Mouse (Mus musculus): ENCODE data around the gene Zg16. TPM values are rescaled to one million over a fixed set of nuclear protein-coding genes. Genes with fewer than 3 reads are reported as not detected.
"Not testable (repeated sequence)": the region's sequence is repeated elsewhere in the genome, so short reads cannot be mapped to it uniquely, and the experiment has no call there.

Gene Zg16
- polyA plus RNA-seq (2016; fragmentation: Nextera tagmentation; extraction: Ambion mirVana): not detected in 2 replicates

GRCm38 (mm10) chr7:127087278-127088010 lies at the start of gene Zg16:
Gene Zg16, minus strand, starts transcription at chr7:127087328.
- H3K9me3 ChIP-seq (replicated peaks); H3K27me3 ChIP-seq (replicated peaks); H3K4me3 ChIP-seq; H3K36me3 ChIP-seq; ATAC-seq; H3K9ac ChIP-seq: not testable (repeated sequence)
- peak within 1 kb of the TSS; percentile 80 for H3K27ac ChIP-seq
- peaks cover 90% of the 10 kb centered on the region for H3K4me1 ChIP-seq
- 58% methylated on average over 6 of the region's 6 CpGs for WGBS (ENCODE audit: insufficient replicate concordance)
- H3K4me2 ChIP-seq: 0 out of 2 replicates have a peak within 1 kb of the TSS, but pooled peaks have one; percentile 16

- Histone ChIP-seq H3K36me3 (peaks cover 8% of the 10 kb centered on the region; the same call in 1 of the 2 replicates), H3K27me3 (replicated peaks) (no peaks in the 10 kb centered on the region), H3K4me2 (peak overlapping the region; percentile 65), H3K9ac (peak overlapping the region; percentile 62), H3K4me3 (peak overlapping the region; percentile 48), H3K27ac (peak overlapping the region; percentile 85), H3K9me3 (replicated peaks) (no peaks in the 10 kb centered on the region), H3K4me1 (peaks cover 76% of the 10 kb centered on the region)
- WGBS (ENCODE audit: insufficient replicate concordance): 68% methylated on average over 22 of the region's 22 CpGs
- no peak for ATAC-seq
These were observed 49.3 kb upstream of the Zg16 start for GRCm38 (mm10) chr7:127136181-127137071.

GRCm38 (mm10) chr7:127134821-127135447 lies 47.8 kb upstream of the Zg16 start:
- Histone ChIP-seq H3K9me3 (replicated peaks) (no peaks in the 10 kb centered on the region), H3K4me2 (peak overlapping the region; percentile 65), H3K36me3 (peaks cover 8% of the 10 kb centered on the region; the same call in 1 of the 2 replicates), H3K4me1 (peaks cover 64% of the 10 kb centered on the region), H3K27me3 (replicated peaks) (no peaks in the 10 kb centered on the region), H3K9ac (0 out of 2 replicates have a peak overlapping the region, but pooled peaks have one; percentile 20), H3K4me3 (peak overlapping the region; percentile 48), H3K27ac (peak overlapping the region; percentile 34)
- WGBS (ENCODE audit: insufficient replicate concordance): 53% methylated on average over 11 of the region's 11 CpGs
- ATAC-seq: no peak

- no peak overlapping the region for H3K4me2 ChIP-seq
- H3K9ac ChIP-seq: no peak overlapping the region
- no peaks in the 10 kb centered on the region for H3K27me3 ChIP-seq (replicated peaks)
- ATAC-seq: no peak
- H3K27ac ChIP-seq: no peak overlapping the region
- no peak overlapping the region for H3K4me3 ChIP-seq
- H3K9me3 ChIP-seq (replicated peaks): no peaks in the 10 kb centered on the region
- peaks cover 59% of the 10 kb centered on the region for H3K4me1 ChIP-seq
- 80% methylated on average over 5 of the region's 5 CpGs for WGBS (ENCODE audit: insufficient replicate concordance)
- H3K36me3 ChIP-seq: peaks cover 8% of the 10 kb centered on the region; the same call in 1 of the 2 replicates
These were observed 46.0 kb upstream of the Zg16 start for GRCm38 (mm10) chr7:127133125-127133524.

- H3K27ac ChIP-seq: peak overlapping the region; percentile 49; the same call in 1 of the 2 replicates
- peaks cover 2% of the 10 kb centered on the region for H3K9me3 ChIP-seq (replicated peaks)
- 17% methylated on average over 4 of the region's 4 CpGs for WGBS (ENCODE audit: insufficient replicate concordance)
- H3K4me3 ChIP-seq: no peak overlapping the region
- no peaks in the 10 kb centered on the region for H3K36me3 ChIP-seq
- H3K4me2 ChIP-seq: no peak overlapping the region
- 0 out of 2 replicates have a peak overlapping the region, but pooled peaks have one; percentile 17 for H3K9ac ChIP-seq
- H3K27me3 ChIP-seq (replicated peaks): no peaks in the 10 kb centered on the region
- ATAC-seq: peak; percentile 63; the same call in 1 of the 2 replicates
- peaks cover 24% of the 10 kb centered on the region for H3K4me1 ChIP-seq
These were observed 42.5 kb upstream of the Zg16 start for GRCm38 (mm10) chr7:127129638-127130037.

GRCm38 (mm10) chr7:127121911-127122270 lies 34.8 kb upstream of the Zg16 start, which contains the start of gene Qprt:
Gene Qprt, minus strand, starts transcription at chr7:127122226.
- Histone ChIP-seq H3K27me3 (replicated peaks) (peaks cover 21% of the 10 kb centered on the region), H3K27ac (peak within 1 kb of the TSS; percentile 72), H3K4me3 (peak within 1 kb of the TSS; percentile 43), H3K36me3 (no peaks in the 10 kb centered on the region), H3K4me1 (peaks cover 37% of the 10 kb centered on the region), H3K9ac (peak within 1 kb of the TSS; percentile 37), H3K9me3 (replicated peaks) (peaks cover 9% of the 10 kb centered on the region), H3K4me2 (peak within 1 kb of the TSS; percentile 40)
- peak; percentile 57; the same call in 1 of the 2 replicates for ATAC-seq
- 42% methylated on average over 7 of the region's 7 CpGs for WGBS (ENCODE audit: insufficient replicate concordance)

GRCm38 (mm10) chr7:127121061-127121910 lies 34.2 kb upstream of the Zg16 start:
- Histone ChIP-seq H3K4me1 (peaks cover 42% of the 10 kb centered on the region), H3K9ac (peak overlapping the region; percentile 37), H3K9me3 (replicated peaks) (peaks cover 9% of the 10 kb centered on the region), H3K27ac (peak overlapping the region; percentile 72), H3K4me3 (peak overlapping the region; percentile 43), H3K4me2 (peak overlapping the region; percentile 40), H3K36me3 (no peaks in the 10 kb centered on the region), H3K27me3 (replicated peaks) (peaks cover 21% of the 10 kb centered on the region)
- WGBS (ENCODE audit: insufficient replicate concordance): 41% methylated on average over 21 of the region's 21 CpGs
- ATAC-seq: peak; percentile 76

- ATAC-seq: no peak
- Histone ChIP-seq H3K9ac (no peak overlapping the region), H3K9me3 (replicated peaks) (no peaks in the 10 kb centered on the region), H3K36me3 (no peaks in the 10 kb centered on the region), H3K4me3 (no peak overlapping the region), H3K4me1 (peaks cover 53% of the 10 kb centered on the region), H3K27ac (no peak overlapping the region; the same call in 1 of the 2 replicates), H3K27me3 (replicated peaks) (peaks cover 21% of the 10 kb centered on the region), H3K4me2 (no peak overlapping the region)
- 60% methylated on average over 14 of the region's 14 CpGs for WGBS (ENCODE audit: insufficient replicate concordance)
These were observed 31.7 kb upstream of the Zg16 start for GRCm38 (mm10) chr7:127118671-127119445.

- Histone ChIP-seq H3K4me2 (no peak overlapping the region), H3K4me1 (peaks cover 63% of the 10 kb centered on the region), H3K9me3 (replicated peaks) (no peaks in the 10 kb centered on the region), H3K27me3 (replicated peaks) (peaks cover 21% of the 10 kb centered on the region), H3K9ac (no peak overlapping the region), H3K36me3 (no peaks in the 10 kb centered on the region), H3K4me3 (no peak overlapping the region), H3K27ac (peak overlapping the region; percentile 23; the same call in 1 of the 2 replicates)
- 48% methylated on average over 5 of the region's 5 CpGs for WGBS (ENCODE audit: insufficient replicate concordance)
- ATAC-seq: no peak
These were observed 30.8 kb upstream of the Zg16 start for GRCm38 (mm10) chr7:127117948-127118347.

- no peaks in the 10 kb centered on the region for H3K9me3 ChIP-seq (replicated peaks)
- H3K36me3 ChIP-seq: no peaks in the 10 kb centered on the region
- H3K27ac ChIP-seq: 0 out of 2 replicates have a peak overlapping the region, but pooled peaks have one; percentile 26
- no peak for ATAC-seq
- H3K4me1 ChIP-seq: peaks cover 74% of the 10 kb centered on the region
- H3K27me3 ChIP-seq (replicated peaks): peaks cover 8% of the 10 kb centered on the region
- H3K4me3 ChIP-seq: no peak overlapping the region
- no peak overlapping the region for H3K4me2 ChIP-seq
- 61% methylated on average over 11 of the region's 11 CpGs for WGBS (ENCODE audit: insufficient replicate concordance)
- H3K9ac ChIP-seq: no peak overlapping the region
These were observed 29.3 kb upstream of the Zg16 start for GRCm38 (mm10) chr7:127116331-127116935.

Measured in liver, embryonic 12.5 days (tissue).